Mouse (Mus musculus) forebrain, embryonic 10.5 days (tissue): ENCODE data around the gene Tbxa2r. TPM values are rescaled to one million over a fixed set of nuclear protein-coding genes. Genes with fewer than 3 reads are reported as not detected.

Experiments used
- DNase-seq: peaks from one replicate; pipeline ENCODE4 v3.0.0-alpha.2; 2017; ENCODE audit warnings: low spot score; ENCODE audit errors: extremely low spot score
- H3K27ac ChIP-seq: fragments of 300-500 bp; sonication (generic); 2 replicates; pipeline ENCODE4 v1.5.1; 2016; ENCODE audit warnings: mild to moderate bottlenecking
- H3K27me3 ChIP-seq: fragments of 300-500 bp; sonication (generic); 2 replicates; pipeline ENCODE4 v1.6.1; 2016; ENCODE audit warnings: mild to moderate bottlenecking; ENCODE audit not compliant: poor library complexity, severe bottlenecking
- H3K36me3 ChIP-seq: fragments of 300-500 bp; sonication (generic); replicated peaks from 2 replicates; pipeline ENCODE4 v1.6.1; 2016; ENCODE audit warnings: mild to moderate bottlenecking, moderate library complexity
- H3K4me1 ChIP-seq: fragments of 300-500 bp; sonication (generic); 2 replicates; pipeline ENCODE4 v1.6.1; 2016
- H3K4me3 ChIP-seq: fragments of 300-500 bp; sonication (generic); 2 replicates; pipeline ENCODE4 v1.5.1; 2016; ENCODE audit warnings: mild to moderate bottlenecking, moderate library complexity
- H3K9me3 ChIP-seq: fragments of 300-500 bp; sonication (generic); 2 replicates; pipeline ENCODE4 v1.6.1; 2016; ENCODE audit warnings: mild to moderate bottlenecking, moderate library complexity
- WGBS: fragments of 180-500 bp; shearing (Covaris S2); methylation state at CpG from one replicate; pipeline ENCODE4 v1.1.7; 2016; 5-methylcytosine and 5-hydroxymethylcytosine counted together
- polyA plus RNA-seq: library from polyadenylated mRNA; unstranded; fragments of >200 nt; fragmentation: Nextera tagmentation; extraction: Ambion mirVana; gene quantifications from 2 replicates; pipeline ENCODE4 v1.2.1, GENCODE M21; 2016

The Tbxa2r gene
- polyA plus RNA-seq, 1 experiment from 2014 or later: 2.4 TPM

- Histone ChIP-seq H3K27me3 (peaks cover 41% of the 10 kb centered on the region), H3K9me3 (no peaks in the 10 kb centered on the region), H3K36me3 (peaks cover 23% of the 10 kb centered on the region), H3K4me3 (peak within 1 kb of the TSS; percentile 84), H3K27ac (peak within 1 kb of the TSS; percentile 93), H3K4me1 (peaks cover 61% of the 10 kb centered on the region)
- under 1% methylated on average over 80 of the region's 80 CpGs for WGBS
- peak; percentile 99 for DNase-seq
Measured at GRCm38 (mm10) chr10:81292554-81293333, 35.8 kb upstream of the Tbxa2r start, which contains the start of gene Pip5k1c. Gene Pip5k1c, plus strand, starts transcription at chr10:81292963.

GRCm38 (mm10) chr10:81293334-81294030 lies 35.0 kb upstream of the Tbxa2r start:
- DNase-seq: no peak
- no peaks in the 10 kb centered on the region for H3K9me3 ChIP-seq
- peaks cover 33% of the 10 kb centered on the region for H3K27me3 ChIP-seq
- peak overlapping the region; percentile 93 for H3K27ac ChIP-seq
- H3K4me3 ChIP-seq: peak overlapping the region; percentile 84
- H3K4me1 ChIP-seq: peaks cover 63% of the 10 kb centered on the region
- WGBS: 6% methylated on average over 25 of the region's 25 CpGs
- H3K36me3 ChIP-seq: peaks cover 29% of the 10 kb centered on the region

- Histone ChIP-seq H3K4me3 (peak overlapping the region; percentile 84), H3K27ac (peak overlapping the region; percentile 93; the same call in 1 of the 2 replicates), H3K27me3 (peaks cover 25% of the 10 kb centered on the region), H3K4me1 (peaks cover 62% of the 10 kb centered on the region), H3K36me3 (peaks cover 32% of the 10 kb centered on the region), H3K9me3 (no peaks in the 10 kb centered on the region)
- no peak for DNase-seq
- 73% methylated on average over 8 of the region's 8 CpGs for WGBS
Measured at GRCm38 (mm10) chr10:81294442-81294841, 34.1 kb upstream of the Tbxa2r start.

GRCm38 (mm10) chr10:81295185-81295584 lies 33.3 kb upstream of the Tbxa2r start:
- WGBS: 94% methylated on average over 6 of the region's 6 CpGs
- peaks cover 32% of the 10 kb centered on the region for H3K36me3 ChIP-seq
- H3K4me1 ChIP-seq: peaks cover 65% of the 10 kb centered on the region
- DNase-seq: no peak
- H3K27me3 ChIP-seq: peaks cover 18% of the 10 kb centered on the region
- H3K4me3 ChIP-seq: peak overlapping the region; percentile 84; the same call in 1 of the 2 replicates
- H3K9me3 ChIP-seq: no peaks in the 10 kb centered on the region
- H3K27ac ChIP-seq: no peak overlapping the region

- no peak for DNase-seq
- 82% methylated on average over 6 of the region's 6 CpGs for WGBS
- peaks cover 72% of the 10 kb centered on the region for H3K4me1 ChIP-seq
Measured at GRCm38 (mm10) chr10:81297246-81297645, 31.3 kb upstream of the Tbxa2r start.

GRCm38 (mm10) chr10:81297845-81298244 lies 30.7 kb upstream of the Tbxa2r start:
- Histone ChIP-seq H3K4me1 (peaks cover 75% of the 10 kb centered on the region), H3K36me3 (peaks cover 36% of the 10 kb centered on the region), H3K9me3 (no peaks in the 10 kb centered on the region), H3K4me3 (no peak overlapping the region), H3K27ac (peak overlapping the region; percentile 64), H3K27me3 (no peaks in the 10 kb centered on the region)
- 83% methylated on average over 10 of the region's 10 CpGs for WGBS
- DNase-seq: no peak

More at GRCm38 (mm10) chr10:81297246-81297645, 31.3 kb upstream of the Tbxa2r start:
- Histone ChIP-seq H3K36me3 (peaks cover 35% of the 10 kb centered on the region), H3K27ac (peak overlapping the region; percentile 64), H3K9me3 (no peaks in the 10 kb centered on the region), H3K27me3 (no peaks in the 10 kb centered on the region), H3K4me3 (no peak overlapping the region)

GRCm38 (mm10) chr10:81298369-81299100 lies 30.0 kb upstream of the Tbxa2r start:
- 93% methylated on average over 17 of the region's 17 CpGs for WGBS
- Histone ChIP-seq H3K4me1 (peaks cover 75% of the 10 kb centered on the region), H3K27me3 (no peaks in the 10 kb centered on the region), H3K27ac (peak overlapping the region; percentile 64; the same call in 1 of the 2 replicates), H3K36me3 (peaks cover 43% of the 10 kb centered on the region), H3K9me3 (no peaks in the 10 kb centered on the region), H3K4me3 (0 out of 2 replicates have a peak overlapping the region, but pooled peaks have one; percentile 1)
- no peak for DNase-seq

GRCm38 (mm10) chr10:81299585-81300351 lies 28.8 kb upstream of the Tbxa2r start:
- DNase-seq: no peak
- Histone ChIP-seq H3K4me3 (no peak overlapping the region), H3K4me1 (peaks cover 75% of the 10 kb centered on the region), H3K36me3 (peaks cover 45% of the 10 kb centered on the region), H3K27ac (no peak overlapping the region), H3K9me3 (no peaks in the 10 kb centered on the region), H3K27me3 (no peaks in the 10 kb centered on the region)
- WGBS: 89% methylated on average over 14 of the region's 14 CpGs

GRCm38 (mm10) chr10:81300352-81300907 lies 28.1 kb upstream of the Tbxa2r start:
- 87% methylated on average over 9 of the region's 9 CpGs for WGBS
- H3K36me3 ChIP-seq: peaks cover 44% of the 10 kb centered on the region
- H3K27ac ChIP-seq: no peak overlapping the region; the same call in 1 of the 2 replicates

GRCm38 (mm10) chr10:81301321-81301720 lies 27.2 kb upstream of the Tbxa2r start:
- 86% methylated on average over 9 of the region's 9 CpGs for WGBS
- H3K4me1 ChIP-seq: peaks cover 71% of the 10 kb centered on the region
- H3K9me3 ChIP-seq: no peaks in the 10 kb centered on the region
- DNase-seq: no peak
- no peak overlapping the region for H3K4me3 ChIP-seq
- H3K27ac ChIP-seq: no peak overlapping the region
- peaks cover 44% of the 10 kb centered on the region for H3K36me3 ChIP-seq
- H3K27me3 ChIP-seq: no peaks in the 10 kb centered on the region

More at GRCm38 (mm10) chr10:81300352-81300907, 28.1 kb upstream of the Tbxa2r start:
- Histone ChIP-seq H3K27me3 (no peaks in the 10 kb centered on the region), H3K4me1 (peaks cover 72% of the 10 kb centered on the region), H3K9me3 (no peaks in the 10 kb centered on the region), H3K4me3 (no peak overlapping the region)
- DNase-seq: no peak

- no peak for DNase-seq
- H3K9me3 ChIP-seq: no peaks in the 10 kb centered on the region
- peak overlapping the region; percentile 6; the same call in 1 of the 2 replicates for H3K4me3 ChIP-seq
- no peaks in the 10 kb centered on the region for H3K27me3 ChIP-seq
- H3K4me1 ChIP-seq: peaks cover 70% of the 10 kb centered on the region
- 75% methylated on average over 4 of the region's 4 CpGs for WGBS
- H3K36me3 ChIP-seq: peaks cover 48% of the 10 kb centered on the region
- H3K27ac ChIP-seq: peak overlapping the region; percentile 20
Measured at GRCm38 (mm10) chr10:81302288-81302687, 26.2 kb upstream of the Tbxa2r start.
